Mouse (Mus musculus) layer of hippocampus, postnatal 10 days (tissue): ENCODE results near the gene Rps28. TPM values are rescaled to one million over a fixed set of nuclear protein-coding genes. Genes with fewer than 3 reads are reported as not detected.

Experiments
- DNase-seq, 2 experiments: peaks; one replicate each; pipeline ENCODE4 v3.0.0; 2021; ENCODE audit warnings: low spot score in 2 of 2
- total RNA-seq, 2 experiments: library from RNA; stranded (reverse); gene quantifications; 2 replicates each; pipeline ENCODE4 v1.2.3; 2021

The Rps28 gene
- total RNA-seq, 2 experiments from 2014 or later = 919 to 984 TPM

- DNase-seq = no peak
Measured at GRCm38 (mm10) chr17:33774573-33775155, 49.7 kb downstream of the Rps28 start.

GRCm38 (mm10) chr17:33773871-33774572, 50.3 kb downstream of the Rps28 start:
- no peak for DNase-seq

- no peak for DNase-seq
Measured at GRCm38 (mm10) chr17:33773426-33773825, 50.9 kb downstream of the Rps28 start.

- no peak for DNase-seq
Measured at GRCm38 (mm10) chr17:33771617-33772016, 52.7 kb downstream of the Rps28 start.

Other genes starting within 250 kb of the Rps28 start
- 10 to 100 TPM; 48.0 to 53.1 TPM for gene Zfp414, start 195.5 kb downstream of the Rps28 start, total RNA-seq
- gene Pram1, start 186.5 kb downstream of the Rps28 start, total RNA-seq = under 1 TPM in 1 of 2 experiments, not detected in 1; 0.27 TPM
- 100 to 1,000 TPM; 138 to 167 TPM for gene Hnrnpm, start 137.7 kb downstream of the Rps28 start, total RNA-seq
- gene March2, start 105.9 kb downstream of the Rps28 start, total RNA-seq = 10 to 100 TPM; 74.1 to 76.0 TPM
- gene Rab11b, start 64.0 kb downstream of the Rps28 start, total RNA-seq = 100 to 1,000 TPM; 252 to 307 TPM
- gene Angptl4, start 42.7 kb downstream of the Rps28 start, total RNA-seq = 1 to 10 TPM; 6.9 to 9.5 TPM
- gene Kank3, start 14.0 kb downstream of the Rps28 start, total RNA-seq = 10 to 100 TPM; 38.0 to 51.2 TPM
- 100 to 1,000 TPM; 244 to 245 TPM for gene Ndufa7, start within 50 bp of the Rps28 start, total RNA-seq
- gene Cd320, start 18.5 kb upstream of the Rps28 start, total RNA-seq = 10 to 100 TPM; 25.1 to 27.1 TPM
- not detected for gene Gm7029, start 49.3 kb upstream of the Rps28 start, total RNA-seq
- 1 to 10 TPM; 5.6 to 6.8 TPM for gene Kifc1, start 66.1 kb upstream of the Rps28 start, total RNA-seq
- 1 to 10 TPM in 1 of 2 experiments, under 1 TPM in 1; 0.87 to 1.1 TPM for gene Platr17, start 80.6 kb upstream of the Rps28 start, total RNA-seq
- 10 to 100 TPM; 23.9 to 29.6 TPM for gene Daxx, start 84.9 kb upstream of the Rps28 start, total RNA-seq
- gene Tapbp, start 91.3 kb upstream of the Rps28 start, total RNA-seq = 10 to 100 TPM; 36.3 to 40.7 TPM
- 10 to 100 TPM; 29.4 to 30.5 TPM for gene Zbtb22, start 91.3 kb upstream of the Rps28 start, total RNA-seq
- 10 to 100 TPM; 60.2 to 80.6 TPM for gene Rgl2, start 105.0 kb upstream of the Rps28 start, total RNA-seq
- 100 to 1,000 TPM in 1 of 2 experiments, 10 to 100 TPM in 1; 83.1 to 106 TPM for gene Pfdn6, start 115.8 kb upstream of the Rps28 start, total RNA-seq
- 10 to 100 TPM; 21.8 to 24.8 TPM for gene Wdr46, start 116.1 kb upstream of the Rps28 start, total RNA-seq
- gene B3galt4, start 126.9 kb upstream of the Rps28 start, total RNA-seq = 1 to 10 TPM; 6.2 to 6.7 TPM
- gene Vps52, start 131.2 kb upstream of the Rps28 start, total RNA-seq = 10 to 100 TPM; 80.4 to 81.7 TPM
- 100 to 1,000 TPM; 453 to 457 TPM for gene Rps18, start 131.4 kb upstream of the Rps28 start, total RNA-seq
- 10 to 100 TPM; 11.1 to 14.3 TPM for gene H2-K1, start 175.8 kb upstream of the Rps28 start, total RNA-seq
- 10 to 100 TPM; 27.8 to 34.2 TPM for gene Ring1, start 200.1 kb upstream of the Rps28 start, total RNA-seq
- 10 to 100 TPM; 48.6 to 51.6 TPM for gene H2-Ke6, start 203.5 kb upstream of the Rps28 start, total RNA-seq
- gene Slc39a7, start 207.1 kb upstream of the Rps28 start, total RNA-seq = 100 to 1,000 TPM in 1 of 2 experiments, 10 to 100 TPM in 1; 82.8 to 108 TPM
- gene Rxrb, start 207.2 kb upstream of the Rps28 start, total RNA-seq = 10 to 100 TPM; 70.1 to 70.2 TPM
- gene Col11a2, start 214.9 kb upstream of the Rps28 start, total RNA-seq = 10 to 100 TPM; 14.5 to 22.0 TPM